Mouse (Mus musculus): Measurements from ENCODE around the gene Adra2a.

Adra2a gene

DNA sequence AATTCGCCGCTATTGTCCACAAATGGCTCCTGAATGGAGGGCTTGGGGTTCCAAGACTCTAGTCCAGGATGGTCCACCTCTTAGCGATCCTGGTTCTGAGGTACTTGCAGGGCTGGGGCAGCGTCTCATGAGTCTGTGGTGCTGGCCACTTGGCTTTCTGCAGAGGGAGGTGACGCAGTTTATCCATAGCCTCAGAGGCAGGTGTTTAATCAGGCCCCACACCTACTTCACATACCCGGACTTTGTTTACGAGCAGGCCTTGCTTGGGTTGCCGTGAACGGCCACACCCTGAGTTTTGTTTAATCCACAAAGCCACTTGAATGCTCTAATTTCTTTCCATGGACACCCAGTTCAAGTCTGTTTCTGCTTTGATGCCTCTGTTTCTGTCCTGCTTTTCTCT, 37.4 kb downstream of the Adra2a start:
- DNase-seq = no peak

DNA sequence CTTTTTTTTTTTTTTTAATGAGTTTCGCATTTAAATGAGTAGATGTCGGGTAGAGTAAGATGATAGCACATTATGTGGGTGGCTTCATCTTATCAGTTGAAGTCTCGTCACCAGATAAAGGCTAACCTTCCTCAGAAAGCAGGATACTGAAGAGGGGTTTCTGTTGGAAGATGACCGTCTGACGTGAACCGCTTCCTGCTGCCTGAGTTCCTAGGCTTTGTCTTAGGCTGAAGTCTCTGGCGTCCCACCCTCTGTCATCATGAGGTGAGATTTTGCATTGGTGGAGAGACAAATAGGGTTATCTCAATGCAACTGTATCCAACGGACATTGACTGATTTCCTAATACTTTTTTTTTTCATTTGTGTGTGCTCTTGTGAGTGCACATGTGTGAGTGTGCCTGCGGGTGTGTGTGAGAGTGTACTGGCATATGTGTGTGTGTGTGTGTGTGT, 37.8 kb downstream of the Adra2a start:
- no peak for DNase-seq

DNA sequence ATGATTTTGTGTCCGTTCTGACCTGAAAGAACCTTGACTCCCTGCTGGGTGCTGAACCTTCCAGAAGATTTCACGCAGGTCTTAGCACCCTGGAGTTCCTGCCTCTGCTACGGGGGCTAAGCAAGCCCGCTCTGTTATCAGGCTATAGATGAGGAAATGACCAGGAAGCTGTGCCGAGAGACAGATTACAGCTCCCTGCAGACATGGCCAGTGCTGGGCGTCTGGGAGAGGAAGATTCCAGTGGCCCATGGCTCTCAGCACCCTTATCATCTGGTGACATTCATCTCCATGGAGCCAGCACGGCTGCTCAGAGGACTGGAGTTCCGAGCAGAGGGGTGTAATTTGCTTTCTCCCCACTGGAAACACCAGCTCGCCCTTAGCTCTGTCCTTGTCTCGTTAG, 43.4 kb downstream of the Adra2a start:
- DNase-seq = no peak

DNA sequence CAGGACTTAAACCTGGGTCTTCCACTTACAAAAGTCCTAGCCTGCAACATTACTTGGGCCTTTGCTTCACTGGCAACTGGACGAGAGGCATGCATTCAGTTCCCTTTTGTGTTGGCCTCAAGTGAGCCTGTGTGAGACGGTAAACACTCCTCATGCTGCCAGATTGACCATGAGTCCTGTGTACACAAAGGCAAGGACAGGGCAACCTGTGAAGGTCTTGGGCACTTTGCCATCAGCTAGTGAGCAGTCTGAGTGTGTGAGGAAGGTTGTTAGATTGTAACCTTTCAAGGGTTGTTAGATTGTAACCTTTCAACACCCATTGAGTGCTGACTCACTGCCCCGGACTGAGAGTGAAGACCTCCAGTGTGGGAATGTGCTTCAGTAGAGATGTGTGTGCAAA, 49.6 kb downstream of the Adra2a start:
- no peak for DNase-seq

DNA sequence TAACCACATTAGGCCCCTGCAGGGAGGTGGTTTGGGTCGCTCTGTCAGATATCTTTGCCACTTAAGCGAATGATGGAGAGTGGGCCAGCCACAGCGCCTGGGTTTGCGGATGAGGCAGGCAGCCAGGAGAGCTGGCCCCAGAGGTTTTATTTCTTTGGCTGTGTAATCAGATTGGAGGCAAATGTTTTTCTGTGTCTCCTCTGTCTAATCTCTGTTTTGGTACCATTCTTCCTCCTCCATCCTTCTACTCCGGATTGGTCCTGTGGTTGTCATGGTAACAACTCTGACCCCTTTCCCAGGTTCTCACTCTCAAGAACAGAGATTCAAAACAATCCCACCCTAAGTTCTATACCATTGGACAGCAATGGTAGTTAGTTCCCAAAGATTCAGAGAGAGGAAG, 51.8 kb downstream of the Adra2a start:
- no peak for DNase-seq

DNA sequence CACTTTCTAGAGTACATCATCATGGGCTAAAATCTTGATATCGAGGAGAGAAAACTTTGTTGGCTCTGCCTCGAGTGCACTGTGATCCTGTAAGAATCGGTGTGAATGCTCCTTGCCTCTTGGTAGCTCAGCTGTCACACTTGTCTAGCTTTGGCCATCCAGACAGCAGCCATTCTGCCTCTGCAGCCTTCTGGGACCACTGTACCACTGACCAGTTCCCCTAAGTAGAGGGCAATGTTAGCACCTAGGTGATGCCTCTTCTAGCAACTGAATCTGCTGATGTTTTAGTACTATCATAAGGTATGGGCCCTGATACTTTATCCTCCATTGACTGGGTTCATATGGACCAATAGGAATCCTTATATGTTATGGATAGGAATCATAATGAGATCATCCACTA, 54.4 kb downstream of the Adra2a start:
- no peak for DNase-seq

Measured in right cerebral cortex, postnatal 14 days (tissue).